Mouse (Mus musculus): Measurements from ENCODE around the gene Cntn5.

Cntn5 gene

GRCm38 (mm10) chr9:9944872-9945271 lies 959.7 kb downstream of the Cntn5 start:
- no peak for DNase-seq (ENCODE audit: low read depth, low spot score)

- no peak for DNase-seq (ENCODE audit: low read depth, low spot score)
These were observed 966.8 kb downstream of the Cntn5 start for GRCm38 (mm10) chr9:9937444-9938436.

GRCm38 (mm10) chr9:9920580-9920979 lies 984.0 kb downstream of the Cntn5 start:
- DNase-seq (ENCODE audit: low read depth, low spot score), result no peak

GRCm38 (mm10) chr9:9899070-9899469 lies 1005.5 kb downstream of the Cntn5 start:
- no peak for DNase-seq (ENCODE audit: low read depth, low spot score)

GRCm38 (mm10) chr9:9886210-9886609 lies 1018.4 kb downstream of the Cntn5 start:
- no peak for DNase-seq (ENCODE audit: low read depth, low spot score)

DNA sequence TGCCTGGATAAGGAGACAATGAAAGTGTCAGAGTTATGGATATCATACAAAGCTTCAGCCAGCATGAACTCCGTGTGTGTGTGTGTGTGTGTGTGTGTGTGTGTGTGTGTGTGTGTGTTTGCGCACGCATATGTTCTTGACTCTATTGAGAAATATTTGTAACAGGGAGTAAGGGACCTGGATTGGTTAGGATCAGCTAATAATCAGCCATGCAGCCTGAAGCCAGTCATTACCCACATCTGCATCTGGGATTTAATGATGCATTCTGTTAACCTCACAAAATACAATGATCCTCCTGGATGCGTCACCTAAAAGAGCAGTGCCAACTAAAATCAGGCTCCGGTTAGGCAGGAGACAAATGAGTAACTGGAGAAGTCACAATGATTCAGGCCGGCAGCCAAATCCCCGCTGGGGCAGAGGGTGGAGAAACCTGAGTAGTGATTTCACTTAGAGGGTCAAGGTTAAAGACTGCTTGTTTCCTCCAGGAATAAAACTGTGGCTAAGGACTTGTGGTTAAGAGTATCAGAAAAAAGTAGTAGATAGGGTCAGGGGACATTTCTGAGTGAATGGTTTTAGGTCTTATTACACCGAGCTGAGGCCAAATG lies 1021.7 kb downstream of the Cntn5 start:
- no peak for DNase-seq (ENCODE audit: low read depth, low spot score)

DNA sequence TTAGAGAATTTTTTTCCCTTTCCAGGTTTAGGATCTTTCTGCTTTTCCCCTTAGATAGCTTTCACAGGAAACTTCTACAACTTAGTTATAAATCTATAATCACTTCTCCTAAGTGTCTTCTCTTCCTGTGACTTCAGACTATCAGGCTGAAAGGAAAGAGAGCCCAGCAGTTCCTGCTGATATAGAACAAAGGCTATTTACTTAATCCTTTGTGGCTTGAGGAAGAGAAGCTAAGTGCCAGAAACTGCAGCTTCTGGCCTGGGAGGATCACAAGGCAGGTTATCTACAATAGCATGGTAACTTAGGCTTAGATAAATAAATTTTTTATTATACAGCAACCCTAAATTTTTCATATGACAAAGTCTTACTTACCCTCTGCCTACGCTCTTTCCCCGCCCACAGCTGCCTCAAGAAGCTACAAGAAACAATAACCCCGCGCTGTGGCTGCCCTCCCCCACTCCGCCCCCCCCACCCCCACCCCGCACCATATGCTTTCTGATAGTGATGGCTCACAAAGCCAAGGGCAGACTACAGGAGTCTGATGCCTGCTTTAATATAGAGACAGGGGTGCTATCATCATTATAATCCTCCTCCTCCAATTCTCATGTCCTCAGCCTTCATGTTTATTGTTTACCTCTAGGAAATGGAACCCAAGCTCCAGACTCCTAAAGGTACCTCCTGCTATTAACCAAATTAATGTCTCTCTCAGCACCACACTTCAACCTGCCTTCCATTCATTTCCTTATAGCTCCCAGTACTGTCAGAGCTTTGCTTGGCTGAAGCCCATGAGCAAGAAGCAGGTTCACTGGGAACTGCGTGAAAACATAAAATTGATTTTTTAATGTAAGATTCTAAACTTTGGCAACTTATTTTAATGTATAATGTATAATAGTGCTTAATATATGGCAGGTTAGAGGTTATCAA lies 1032.2 kb downstream of the Cntn5 start:
- no peak for DNase-seq (ENCODE audit: low read depth, low spot score)

- DNase-seq (ENCODE audit: low read depth, low spot score), result no peak
These were observed 1043.9 kb downstream of the Cntn5 start for GRCm38 (mm10) chr9:9860631-9861030.

DNA sequence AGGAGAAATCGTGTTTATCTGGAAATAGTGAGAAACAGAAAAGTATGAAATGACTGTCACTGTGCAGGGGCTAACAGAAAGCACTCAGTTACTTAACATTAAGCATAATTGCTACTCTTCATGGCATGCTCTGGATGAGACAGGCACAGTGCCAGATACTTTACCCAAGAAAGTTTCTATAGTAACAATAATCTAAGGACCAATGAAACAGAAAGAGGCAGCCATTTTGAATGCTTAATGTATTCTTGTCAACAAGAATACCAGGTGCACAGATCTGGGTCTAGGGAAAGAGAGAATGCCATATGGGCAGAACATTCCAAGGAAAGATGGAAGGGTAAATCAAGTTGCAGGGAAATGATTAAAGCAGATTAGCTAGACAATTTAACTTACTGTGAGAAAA lies 1045.3 kb downstream of the Cntn5 start:
- no peak for DNase-seq (ENCODE audit: low read depth, low spot score)

DNA sequence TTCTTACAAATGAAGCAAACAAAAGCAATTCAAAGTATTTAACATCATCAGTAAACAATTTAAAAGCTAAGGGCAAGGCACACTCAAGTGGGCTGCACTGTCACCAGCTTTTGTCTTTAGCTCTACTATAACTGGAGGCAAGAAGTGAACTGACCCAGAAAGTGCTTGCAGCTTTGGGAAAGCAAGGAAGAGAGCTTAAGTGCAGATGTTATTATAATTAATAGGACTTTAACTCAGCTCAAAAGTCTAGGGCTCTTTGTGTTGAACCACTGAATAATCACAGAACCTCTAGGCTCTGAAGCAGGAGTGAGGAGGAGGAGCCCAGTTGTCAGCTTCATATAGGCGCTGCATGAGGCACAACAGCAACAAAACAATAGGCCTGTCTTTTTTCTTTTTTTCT lies 1049.8 kb downstream of the Cntn5 start:
- DNase-seq (ENCODE audit: low read depth, low spot score), result no peak

DNA sequence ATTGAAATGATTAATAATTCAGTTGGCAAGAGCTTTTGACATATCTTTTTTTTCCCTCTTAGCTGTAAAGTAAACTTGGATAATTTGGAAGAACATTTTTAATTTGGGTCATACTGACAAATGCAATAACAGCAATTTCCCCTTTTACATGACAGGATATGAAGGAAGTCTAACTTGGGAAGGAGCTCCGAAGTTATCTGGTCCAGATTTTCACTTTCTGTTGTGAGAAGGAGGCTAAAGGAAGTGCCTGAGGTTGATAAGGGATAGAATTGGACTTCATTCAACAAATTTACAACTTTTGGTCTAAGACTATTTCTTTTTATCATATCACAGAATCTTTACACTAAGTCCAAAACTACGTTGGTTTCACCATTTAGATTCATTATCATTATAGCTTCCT lies 1074.3 kb downstream of the Cntn5 start:
- DNase-seq (ENCODE audit: low read depth, low spot score), result no peak

DNA sequence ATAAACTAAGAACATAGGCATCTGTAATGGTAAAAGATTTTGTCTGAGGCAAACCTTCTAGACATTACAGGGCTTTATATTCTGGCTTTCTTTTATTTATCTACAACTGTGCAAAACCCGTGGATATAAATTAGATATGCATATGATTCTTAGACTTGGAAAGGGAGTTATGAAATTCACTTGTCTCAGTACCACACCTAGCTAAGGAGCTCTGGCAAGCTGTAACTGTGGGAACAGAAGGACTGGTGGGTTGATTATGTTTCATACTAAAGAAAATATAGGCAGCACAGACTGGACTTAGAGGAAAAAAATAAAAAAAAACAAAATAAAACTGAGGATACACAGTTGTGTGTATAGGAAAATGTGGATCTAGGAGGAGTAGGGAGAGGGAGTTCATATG lies 1084.6 kb downstream of the Cntn5 start:
- no peak for DNase-seq (ENCODE audit: low read depth, low spot score)

GRCm38 (mm10) chr9:9817477-9817876 lies 1087.1 kb downstream of the Cntn5 start:
- DNase-seq (ENCODE audit: low read depth, low spot score), result no peak

GRCm38 (mm10) chr9:9799546-9799945 lies 1105.0 kb downstream of the Cntn5 start:
- DNase-seq (ENCODE audit: low read depth, low spot score), result no peak

DNA sequence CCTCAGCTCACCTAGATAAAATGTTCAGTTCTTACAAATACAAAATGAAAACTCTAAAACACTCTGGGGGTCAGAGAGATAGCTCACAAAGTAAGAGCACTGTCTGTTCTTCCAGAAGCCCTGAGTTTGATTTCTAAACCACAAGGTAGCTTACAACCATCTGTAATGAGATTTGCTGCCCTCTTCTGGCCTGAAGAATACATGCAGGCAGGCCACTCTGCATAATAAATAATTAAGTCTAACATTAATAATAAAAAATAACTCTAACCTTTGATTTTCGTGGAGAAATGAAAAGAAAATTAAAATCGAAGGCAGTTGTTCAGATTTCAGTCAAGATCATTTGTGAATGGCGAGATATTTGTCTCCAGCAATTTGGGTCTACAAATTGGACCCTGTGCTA lies 1120.9 kb downstream of the Cntn5 start:
- DNase-seq (ENCODE audit: low read depth, low spot score), result no peak

GRCm38 (mm10) chr9:9781157-9781884 lies 1123.3 kb downstream of the Cntn5 start:
- no peak for DNase-seq (ENCODE audit: low read depth, low spot score)

GRCm38 (mm10) chr9:9779646-9780045 lies 1124.9 kb downstream of the Cntn5 start:
- DNase-seq (ENCODE audit: low read depth, low spot score), result no peak

- DNase-seq (ENCODE audit: low read depth, low spot score), result no peak
These were observed 1133.8 kb downstream of the Cntn5 start for GRCm38 (mm10) chr9:9770777-9771176.

DNA sequence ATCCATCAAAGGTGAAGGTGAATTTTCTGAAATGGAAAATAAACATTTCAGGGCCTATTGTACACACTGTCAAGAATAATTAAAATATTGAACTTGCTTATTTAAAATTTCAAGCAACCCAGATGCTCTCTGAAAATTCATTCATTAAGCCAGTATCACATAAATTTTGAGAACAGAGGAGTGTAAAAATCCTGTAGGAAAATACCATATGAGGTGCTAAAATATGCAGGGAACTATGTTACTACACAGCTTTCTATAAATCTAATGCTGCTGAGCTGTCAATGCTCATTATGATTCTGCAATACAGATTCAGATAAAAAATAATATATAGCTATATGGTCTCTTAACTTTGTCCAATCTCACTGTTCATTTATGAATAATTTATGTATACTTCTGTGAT lies 1134.9 kb downstream of the Cntn5 start:
- DNase-seq (ENCODE audit: low read depth, low spot score), result no peak

- no peak for DNase-seq (ENCODE audit: low read depth, low spot score)
These were observed 1186.4 kb downstream of the Cntn5 start for GRCm38 (mm10) chr9:9718145-9718544.

DNA sequence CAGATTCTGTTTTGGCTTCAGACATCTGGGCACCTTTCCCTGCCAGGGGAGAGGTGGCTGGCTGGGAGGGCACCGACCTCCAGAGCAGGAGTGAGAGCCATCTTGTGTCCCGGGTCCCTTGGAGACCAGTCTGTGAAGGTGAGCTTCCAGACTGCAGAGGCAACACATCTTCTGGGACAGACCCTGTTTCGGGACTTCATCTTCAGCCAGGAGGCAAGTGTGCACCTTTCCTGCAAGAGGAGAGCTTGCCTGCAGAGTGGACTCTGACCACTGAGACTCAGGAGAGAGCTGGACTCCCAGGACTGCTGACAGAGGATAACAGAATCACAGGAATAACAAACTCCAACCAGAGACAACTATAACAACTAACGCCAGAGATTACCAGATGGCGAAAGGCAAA lies 1195.9 kb downstream of the Cntn5 start:
- no peak for DNase-seq (ENCODE audit: low read depth, low spot score)
